In genomic region chr2:132094441-132095230, GRCm38 (mm10) we compare ENCODE assay signal across 9 mouse cellular contexts. TPM values are rescaled to one million over a fixed set of nuclear protein-coding genes. Genes with fewer than 3 reads are reported as not detected.
DNase-seq lines count a peak whose midpoint lies in the region; ATAC-seq and TF ChIP-seq lines count a peak whose summit lies in the region.
"Had no signal": no experiment of that assay in that cellular context is flagged by ENCODE, and none has a peak within 500 bp of the region (broad histone marks: within the 10 kb centered on the region; RNA-seq: fewer than 3 reads in every experiment).

No protein-coding gene starts in this region.

- no peak for TF ChIP-seq CTCF in G1E (IDR thresholded peaks at IDR 0.05; ENCODE audit: low read depth, low read length)

- peak; percentile 40 to 64 for DNase-seq in heart, adult 9 months (ENCODE audit: low spot score in 2 of 2)
- DNase-seq in G1E (ENCODE audit: low spot score), result peak; percentile 41
- DNase-seq in kidney, postnatal 25 days, result peak; percentile 37 to 39
- DNase-seq in right cerebral cortex, postnatal 4 days, result no peak
- no peak for DNase-seq in right cerebral cortex, postnatal 25 days

- no peak overlapping the region for H3K4me3 ChIP-seq in heart, embryonic 11.5 days (ENCODE audit: low read depth, low read length)
- no peak overlapping the region for H3K4me3 ChIP-seq in G1E (ENCODE audit: low read depth, low read length)
- H3K4me3 ChIP-seq in neural tube, embryonic 15.5 days (replicated peaks), result no peak overlapping the region
- H3K4me3 ChIP-seq: limb, embryonic 12.5 days had no signal

- H3K4me1 ChIP-seq in heart, embryonic 11.5 days (ENCODE audit: control insufficient read depth, insufficient read depth, low read length), result 0 out of 2 replicates have a peak, but pooled peaks cover 4% of the 10 kb centered on the region
- H3K4me1 ChIP-seq in G1E (ENCODE audit: insufficient read depth, low read depth, low read length), result peaks cover 14% of the 10 kb centered on the region
- H3K4me1 ChIP-seq in neural tube, embryonic 15.5 days, result 0 out of 2 replicates have a peak, but pooled peaks cover 2% of the 10 kb centered on the region

- H3K9me3 ChIP-seq in heart, embryonic 11.5 days (replicated peaks; ENCODE audit: control insufficient read depth, low read length), result no peaks in the 10 kb centered on the region
- H3K9me3 ChIP-seq in G1E (replicated peaks), result no peaks in the 10 kb centered on the region
- no peaks in the 10 kb centered on the region for H3K9me3 ChIP-seq in neural tube, embryonic 15.5 days (replicated peaks)
- H3K9me3 ChIP-seq: limb, embryonic 12.5 days had no signal

- H3K36me3 ChIP-seq in heart, embryonic 11.5 days (ENCODE audit: control insufficient read depth, insufficient read depth, low read length), result no peaks in the 10 kb centered on the region; the same call in 1 of the 2 replicates
- H3K36me3 ChIP-seq in G1E (replicated peaks), result peaks cover 32% of the 10 kb centered on the region
- peaks cover 33% of the 10 kb centered on the region for H3K36me3 ChIP-seq in neural tube, embryonic 15.5 days

- no peak overlapping the region for H3K27ac ChIP-seq in heart, embryonic 11.5 days (ENCODE audit: low read depth, low read length)
- no peak overlapping the region for H3K27ac ChIP-seq in neural tube, embryonic 15.5 days (replicated peaks)
- H3K27ac ChIP-seq: limb, embryonic 12.5 days had no signal

- no peak overlapping the region for H3K4me2 ChIP-seq in heart, embryonic 11.5 days
- no peak overlapping the region for H3K4me2 ChIP-seq in neural tube, embryonic 15.5 days
- H3K4me2 ChIP-seq: limb, embryonic 12.5 days had no signal

- no peak overlapping the region for H3K9ac ChIP-seq in heart, embryonic 11.5 days (ENCODE audit: low read depth, low read length)
- H3K9ac ChIP-seq in neural tube, embryonic 15.5 days (replicated peaks), result no peak overlapping the region
- H3K9ac ChIP-seq: limb, embryonic 12.5 days had no signal

- H3K27me3 ChIP-seq in heart, embryonic 11.5 days (ENCODE audit: control insufficient read depth, insufficient read depth, low read length), result no peaks in the 10 kb centered on the region
- no peaks in the 10 kb centered on the region for H3K27me3 ChIP-seq in G1E (ENCODE audit: insufficient read depth, low read length)
- no peaks in the 10 kb centered on the region for H3K27me3 ChIP-seq in neural tube, embryonic 15.5 days (replicated peaks)
- H3K27me3 ChIP-seq: limb, embryonic 12.5 days had no signal

- WGBS in heart, embryonic 11.5 days (ENCODE audit: insufficient replicate concordance), result 76% methylated on average over 11 of the region's 11 CpGs
- WGBS in neural tube, embryonic 15.5 days, result 87% methylated on average over 11 of the region's 11 CpGs

- no peak for ATAC-seq in heart, embryonic 11.5 days (replicated peaks; ENCODE audit: insufficient number of reproducible peaks, low FRiP score, low TSS enrichment)
- ATAC-seq in G1E (ENCODE audit: extremely low read depth, insufficient number of reproducible peaks, low FRiP score, poor library complexity, severe bottlenecking), result peak; percentile 78
- ATAC-seq in megakaryocyte, adult 5-6 weeks (ENCODE audit: poor library complexity, severe bottlenecking), result peak; percentile 88
- ATAC-seq in neural tube, embryonic 15.5 days (ENCODE audit: low FRiP score), result no peak

RNA-seq across cellular contexts. Expression of gene Slc23a2, which starts 50.3 kb away (rescaled TPM):
- polyA plus RNA-seq in heart, embryonic 11.5 days (2014; fragmentation: Nextera tagmentation; extraction: Ambion mirVana), result 8.7 and 10.2 TPM in 2 replicates
- total RNA-seq in G1E (2014; fragmentation: Nextera tagmentation) (8.5 and 12.5 TPM in 2 replicates), G1E (2017) (6.9 and 13.4 TPM in 2 replicates)
- 2.1 and 2.6 TPM in 2 replicates for polyA plus RNA-seq in G1E (2012)
- total RNA-seq in megakaryocyte, adult 5-6 weeks (2015), result 9.5 and 11.4 TPM in 2 replicates
- 10.7 and 14.6 TPM in 2 replicates for total RNA-seq in megakaryocyte, adult 5-6 weeks (2017)
- polyA plus RNA-seq in neural tube, embryonic 15.5 days (2015; fragmentation: Nextera tagmentation; extraction: Ambion mirVana), result 33.1 and 36.8 TPM in 2 replicates

Comparison
In these comparisons a context has a peak if more than half of its experiments do, and no peak if none do; other contexts are left out.
1. DNase-seq: peak in heart, adult 9 months (2 of 2), G1E (single experiment) and kidney, postnatal 25 days (2 of 2); none in right cerebral cortex, postnatal 4 days (single experiment) and right cerebral cortex, postnatal 25 days (single experiment).
2. ATAC-seq: peak in G1E (single experiment) and megakaryocyte, adult 5-6 weeks (single experiment); none in heart, embryonic 11.5 days (single experiment) and neural tube, embryonic 15.5 days (single experiment).